Mouse (Mus musculus): ENCODE data around the gene Dnah2. TPM values are rescaled to one million over a fixed set of nuclear protein-coding genes. Genes with fewer than 3 reads are reported as not detected.
"Not testable (repeated sequence)": the region's sequence is repeated elsewhere in the genome, so short reads cannot be mapped to it uniquely, and the experiment has no call there.

Gene Dnah2
- polyA plus RNA-seq, 1 experiment from 2014 or later, result 3.4 TPM

DNA sequence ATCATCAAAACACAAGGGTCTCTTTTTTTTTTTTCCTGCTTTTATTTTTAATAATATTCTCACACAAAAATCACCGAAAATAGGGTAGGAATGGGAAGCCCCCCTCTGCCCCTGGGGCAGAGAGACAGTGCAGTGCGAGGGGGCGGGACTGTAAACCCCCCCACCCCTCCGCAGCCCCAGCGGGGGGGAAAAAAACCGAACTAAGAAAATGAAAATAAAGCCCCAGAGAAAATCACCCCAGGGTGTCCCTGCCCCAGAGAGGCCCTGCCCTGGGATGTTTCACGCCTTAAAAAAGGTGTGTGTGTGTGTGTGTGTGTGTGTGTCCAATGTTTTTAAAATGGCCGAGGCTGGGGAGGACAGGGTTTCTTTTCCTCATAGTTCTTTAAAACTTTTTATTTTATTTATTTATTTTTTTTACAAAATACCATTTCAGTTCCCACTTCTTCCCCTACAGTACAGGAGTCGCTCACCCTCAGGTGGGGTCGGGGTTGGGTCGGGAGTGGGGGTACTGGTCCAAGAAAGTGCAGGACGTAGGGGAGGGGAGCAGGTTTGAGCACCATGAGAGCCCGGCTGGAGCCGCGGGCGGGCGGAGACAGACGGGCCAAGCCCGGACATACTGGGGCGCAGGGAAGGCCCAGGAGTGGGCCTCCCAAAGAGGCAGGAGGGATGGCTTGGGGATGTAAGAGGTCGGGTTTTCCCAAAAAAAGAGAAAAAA, 150.3 kb downstream of the Dnah2 start:
- Histone ChIP-seq H3K27ac (replicated peaks) (no peak overlapping the region), H3K27me3 (no peaks in the 10 kb centered on the region), H3K4me1 (replicated peaks) (peaks cover 35% of the 10 kb centered on the region), H3K4me3 (peak overlapping the region; percentile 14; the same call in 1 of the 2 replicates), H3K36me3 (peaks cover 43% of the 10 kb centered on the region), H3K9ac (no peak overlapping the region), H3K4me2 (peak overlapping the region; percentile 31), H3K9me3 (no peaks in the 10 kb centered on the region)
- ATAC-seq (ENCODE audit: low FRiP score, low read depth), result no peak
- WGBS, result 28% methylated on average over 21 of the region's 21 CpGs

- peak within 1 kb of the TSS; percentile 69 for H3K4me2 ChIP-seq
- no peak for ATAC-seq (ENCODE audit: low FRiP score, low read depth)
- H3K9me3 ChIP-seq, result no peaks in the 10 kb centered on the region
- 8% methylated on average over 16 of the region's 16 CpGs for WGBS
- 0 out of 2 replicates have a peak within 1 kb of the TSS, but pooled peaks have one; percentile 4 for H3K27ac ChIP-seq (replicated peaks)
- H3K4me1 ChIP-seq (replicated peaks), result peaks cover 35% of the 10 kb centered on the region
- no peaks in the 10 kb centered on the region for H3K27me3 ChIP-seq
- H3K4me3 ChIP-seq, result peak within 1 kb of the TSS; percentile 14
- H3K36me3 ChIP-seq, result peaks cover 37% of the 10 kb centered on the region
- H3K9ac ChIP-seq, result no peak within 1 kb of the TSS; the same call in 1 of the 2 replicates
These were observed 150.9 kb downstream of the Dnah2 start, which contains the start of gene Tmem88 for GRCm38 (mm10) chr11:69398059-69398458. Gene Tmem88 (minus strand): TSS chr11:69398234.

DNA sequence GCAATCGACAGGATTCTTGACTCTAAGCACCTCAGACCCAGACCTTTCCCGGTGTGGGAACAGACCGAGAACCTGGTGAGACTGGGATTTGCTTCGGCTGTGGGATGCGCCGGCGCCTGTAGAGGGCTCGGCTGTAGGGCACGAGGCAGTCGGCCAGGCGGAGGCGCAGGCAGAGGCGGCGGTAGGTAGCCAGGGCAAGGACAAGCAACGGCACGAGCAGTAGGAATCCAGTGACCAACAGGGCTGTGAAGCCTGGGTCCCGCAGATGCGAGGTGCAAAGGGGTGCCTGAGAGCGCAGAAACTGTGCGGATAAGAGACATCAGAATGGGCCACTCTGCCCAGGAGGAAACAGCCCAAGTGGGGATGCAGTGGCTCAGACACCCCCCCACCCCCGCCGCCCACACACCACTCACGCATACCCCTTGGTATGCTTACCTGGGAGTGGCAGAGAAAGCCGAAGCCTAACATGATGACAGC, 151.3 kb downstream of the Dnah2 start:
- Histone ChIP-seq H3K4me1 (replicated peaks) (peaks cover 35% of the 10 kb centered on the region), H3K4me2 (peak overlapping the region; percentile 31), H3K27ac (replicated peaks) (0 out of 2 replicates have a peak overlapping the region, but pooled peaks have one; percentile 4), H3K36me3 (peaks cover 33% of the 10 kb centered on the region), H3K9me3 (no peaks in the 10 kb centered on the region), H3K27me3 (no peaks in the 10 kb centered on the region), H3K9ac (no peak overlapping the region; the same call in 1 of the 2 replicates), H3K4me3 (peak overlapping the region; percentile 14)
- no peak for ATAC-seq (ENCODE audit: low FRiP score, low read depth)
- WGBS, result 11% methylated on average over 24 of the region's 24 CpGs

- Histone ChIP-seq H3K27ac (replicated peaks) (no peak overlapping the region), H3K4me1 (replicated peaks) (peaks cover 35% of the 10 kb centered on the region), H3K36me3 (peaks cover 26% of the 10 kb centered on the region), H3K4me2 (peak overlapping the region; percentile 69), H3K9ac (no peak overlapping the region), H3K9me3 (no peaks in the 10 kb centered on the region), H3K4me3 (peak overlapping the region; percentile 67), H3K27me3 (no peaks in the 10 kb centered on the region)
- 27% methylated on average over 11 of the region's 11 CpGs for WGBS
- no peak for ATAC-seq (ENCODE audit: low FRiP score, low read depth)
These were observed 152.1 kb downstream of the Dnah2 start for GRCm38 (mm10) chr11:69396772-69397171.

DNA sequence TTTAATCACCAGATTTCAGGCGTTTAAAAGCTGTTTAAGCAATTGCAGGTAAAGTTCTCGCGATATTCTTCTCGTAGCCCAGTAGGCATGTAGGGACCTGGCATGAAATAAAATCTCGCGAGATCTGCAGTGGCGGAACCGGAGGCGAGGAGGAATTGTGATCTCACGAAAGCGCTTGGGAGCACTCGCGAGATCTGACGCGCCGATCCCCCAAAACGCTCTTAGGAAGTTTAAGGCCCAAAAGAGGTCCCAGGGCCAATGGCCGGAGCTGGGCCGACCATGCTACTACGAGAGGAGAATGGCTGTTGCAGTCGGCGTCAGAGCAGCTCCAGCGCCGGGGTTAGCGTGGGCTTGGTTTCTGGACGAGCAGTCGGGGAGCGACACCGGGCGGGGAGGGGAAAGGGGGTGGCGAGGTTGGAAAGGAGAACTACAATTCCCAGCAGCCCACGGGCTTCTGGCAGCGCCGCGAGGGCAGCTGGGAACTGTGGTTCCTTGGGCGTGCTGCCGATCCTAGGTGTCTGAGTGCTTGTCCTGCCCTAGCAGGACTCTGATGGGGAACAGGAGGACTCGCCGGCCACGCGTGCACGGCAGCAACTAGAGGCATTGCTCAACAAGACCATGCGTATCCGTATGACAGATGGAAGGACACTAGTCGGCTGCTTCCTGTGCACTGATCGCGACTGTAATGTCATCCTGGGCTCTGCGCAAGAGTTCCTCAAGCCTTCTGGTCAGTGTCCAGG, 153.1 kb downstream of the Dnah2 start:
- H3K36me3 ChIP-seq, result peaks cover 16% of the 10 kb centered on the region
- WGBS, result under 1% methylated on average over 46 of the region's 48 CpGs
- H3K4me3 ChIP-seq, result peak overlapping the region; percentile 67

DNA sequence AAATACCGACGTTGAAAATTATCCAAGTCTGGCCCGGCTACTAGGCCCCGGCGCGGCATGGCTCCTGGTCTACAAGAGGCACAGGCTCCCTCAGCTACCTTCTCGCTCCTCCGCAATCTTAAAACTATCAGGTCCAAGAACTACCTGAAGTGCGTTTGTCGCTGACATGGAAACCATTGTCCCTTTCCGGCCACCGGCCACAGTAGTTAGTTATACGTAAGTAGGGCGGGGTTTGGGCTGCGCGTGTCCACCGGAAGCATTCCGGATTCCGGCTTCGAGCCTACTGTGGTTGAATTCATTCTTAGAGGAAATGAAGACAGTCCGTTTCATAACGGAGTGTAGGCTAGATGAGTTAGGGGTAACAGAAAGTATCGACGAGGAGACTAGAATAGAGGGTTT, 153.7 kb downstream of the Dnah2 start, which contains the start of the genes Naa38 and Cyb5d1:
Gene Naa38, plus strand, starts transcription at position 253 of the 399 bp plus-strand sequence.
Gene Cyb5d1, minus strand, starts transcription at position 397 of the 399 bp plus-strand sequence.
- Histone ChIP-seq H3K4me3 (peak within 1 kb of the TSS; percentile 67), H3K4me2 (peak within 1 kb of the TSS; percentile 69), H3K9ac (peak within 1 kb of the TSS; percentile 81), H3K27ac (replicated peaks) (peak within 1 kb of the TSS; percentile 99), H3K4me1 (replicated peaks) (peaks cover 28% of the 10 kb centered on the region), H3K36me3 (peaks cover 10% of the 10 kb centered on the region)
- 0% methylated on average over 24 of the region's 24 CpGs for WGBS
- H3K9me3 ChIP-seq, H3K27me3 ChIP-seq: not testable (repeated sequence)
- ATAC-seq (ENCODE audit: low FRiP score, low read depth), result peak; percentile 84

More for the DNA sequence above, 153.1 kb downstream of the Dnah2 start:
- Histone ChIP-seq H3K9ac (peak overlapping the region; percentile 81), H3K9me3 (no peaks in the 10 kb centered on the region), H3K4me1 (replicated peaks) (peaks cover 28% of the 10 kb centered on the region), H3K4me2 (peak overlapping the region; percentile 69), H3K27me3 (no peaks in the 10 kb centered on the region), H3K27ac (replicated peaks) (peak overlapping the region; percentile 99)
- peak; percentile 94 for ATAC-seq (ENCODE audit: low FRiP score, low read depth)

DNA sequence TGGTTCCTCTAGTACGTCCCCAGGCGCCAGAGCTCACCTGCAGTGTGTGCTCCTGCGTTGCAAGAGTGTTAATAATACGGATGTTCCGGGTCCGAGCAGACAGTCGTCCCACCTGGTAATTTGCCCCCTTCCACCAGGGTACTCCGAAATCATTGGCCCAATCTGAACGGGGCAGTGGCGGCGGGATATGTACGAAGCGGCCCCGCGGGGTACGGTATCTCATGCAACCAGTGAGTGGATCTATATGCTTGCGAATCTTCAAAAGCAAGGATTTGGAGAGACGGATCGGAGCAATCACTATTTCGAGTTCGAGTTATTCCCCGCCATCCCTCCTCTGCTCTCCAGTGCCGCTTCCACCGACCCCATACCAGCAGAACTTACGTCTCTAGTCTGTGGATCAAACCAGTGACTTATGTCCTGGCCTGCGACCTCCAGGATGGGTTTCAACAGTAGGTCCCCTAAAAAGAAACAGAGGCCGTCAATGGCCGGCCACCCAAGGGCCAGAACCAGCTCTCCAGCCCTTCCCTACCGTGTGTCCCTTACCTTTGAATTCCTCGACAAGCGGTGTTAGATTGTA, 154.2 kb downstream of the Dnah2 start:
- Histone ChIP-seq H3K4me1 (replicated peaks) (peaks cover 32% of the 10 kb centered on the region), H3K4me2 (peak overlapping the region; percentile 69), H3K9ac (peak overlapping the region; percentile 81), H3K4me3 (peak overlapping the region; percentile 67), H3K27ac (replicated peaks) (peak overlapping the region; percentile 99)
- not testable (repeated sequence) for H3K9me3 ChIP-seq; ATAC-seq (ENCODE audit: low FRiP score, low read depth); H3K36me3 ChIP-seq; H3K27me3 ChIP-seq
- 1% methylated on average over 31 of the region's 31 CpGs for WGBS

GRCm38 (mm10) chr11:69390400-69391034, 158.4 kb downstream of the Dnah2 start:
- Histone ChIP-seq H3K4me3 (no peak overlapping the region), H3K27me3 (no peaks in the 10 kb centered on the region), H3K4me2 (no peak overlapping the region), H3K36me3 (no peaks in the 10 kb centered on the region), H3K9me3 (no peaks in the 10 kb centered on the region), H3K27ac (replicated peaks) (no peak overlapping the region), H3K4me1 (replicated peaks) (peaks cover 12% of the 10 kb centered on the region), H3K9ac (no peak overlapping the region)
- whole genome bisulfite sequencing, result 50% methylated on average over 10 of the region's 10 CpGs
- peak; percentile 27; the same call in 1 of the 2 replicates for ATAC-seq (ENCODE audit: low FRiP score, low read depth)

GRCm38 (mm10) chr11:69389531-69390399, 159.1 kb downstream of the Dnah2 start:
- Histone ChIP-seq H3K9ac (no peak overlapping the region), H3K27ac (replicated peaks) (no peak overlapping the region), H3K9me3 (no peaks in the 10 kb centered on the region), H3K4me1 (replicated peaks) (peaks cover 12% of the 10 kb centered on the region), H3K36me3 (no peaks in the 10 kb centered on the region), H3K4me2 (no peak overlapping the region), H3K4me3 (no peak overlapping the region), H3K27me3 (no peaks in the 10 kb centered on the region)
- ATAC-seq (ENCODE audit: low FRiP score, low read depth), result no peak; the same call in 1 of the 2 replicates
- whole genome bisulfite sequencing, result 61% methylated on average over 14 of the region's 14 CpGs

DNA sequence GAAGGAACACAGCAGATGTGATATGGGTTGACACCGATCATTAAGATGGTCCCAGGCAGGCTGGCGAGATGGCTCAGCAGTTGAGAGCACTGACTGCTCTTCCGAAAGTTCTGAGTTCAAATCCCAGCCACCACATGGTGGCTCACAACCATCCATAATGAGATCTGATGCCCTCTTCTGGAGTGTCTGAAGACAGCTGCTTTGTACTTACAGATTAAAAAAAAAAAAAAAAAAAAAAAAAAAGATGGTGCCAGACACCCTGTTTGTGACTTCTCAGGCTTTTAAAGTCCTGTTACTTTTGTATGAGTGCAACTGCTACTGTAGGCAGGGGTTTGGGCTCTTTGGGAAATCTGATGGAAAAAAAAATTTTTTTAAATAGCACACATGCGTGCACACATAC, 160.2 kb downstream of the Dnah2 start:
- 94% methylated on average over 4 of the region's 4 CpGs for WGBS

More for the DNA sequence above, 160.2 kb downstream of the Dnah2 start:
- H3K27ac ChIP-seq (replicated peaks), result no peak overlapping the region
- no peaks in the 10 kb centered on the region for H3K9me3 ChIP-seq
- H3K36me3 ChIP-seq, result no peaks in the 10 kb centered on the region
- H3K4me1 ChIP-seq (replicated peaks), result 0 out of 2 replicates have a peak, but pooled peaks cover 7% of the 10 kb centered on the region
- no peaks in the 10 kb centered on the region for H3K27me3 ChIP-seq
- no peak for ATAC-seq (ENCODE audit: low FRiP score, low read depth)
- no peak overlapping the region for H3K9ac ChIP-seq
- H3K4me2 ChIP-seq, result no peak overlapping the region
- H3K4me3 ChIP-seq, result no peak overlapping the region
